Mouse (Mus musculus) urinary bladder, postnatal 14 days (tissue): ENCODE measurements around the gene Gm7247.
"Not testable (repeated sequence)": the region's sequence is repeated elsewhere in the genome, so short reads cannot be mapped to it uniquely, and the experiment has no call there.

Source experiments
- DNase-seq: peaks from one replicate; pipeline ENCODE4 v3.0.0; 2021; ENCODE audit warnings: low spot score

Gene Gm7247

GRCm38 (mm10) chr14:51361456-51361855 is at the start of gene Gm7247:
Gene Gm7247 (plus strand): TSS chr14:51361756.
- no peak for DNase-seq

GRCm38 (mm10) chr14:51324001-51324400 is 37.6 kb upstream of the Gm7247 start:
- no peak for DNase-seq

- no peak for DNase-seq
Observed at GRCm38 (mm10) chr14:51346027-51346426, 15.5 kb upstream of the Gm7247 start.

DNA sequence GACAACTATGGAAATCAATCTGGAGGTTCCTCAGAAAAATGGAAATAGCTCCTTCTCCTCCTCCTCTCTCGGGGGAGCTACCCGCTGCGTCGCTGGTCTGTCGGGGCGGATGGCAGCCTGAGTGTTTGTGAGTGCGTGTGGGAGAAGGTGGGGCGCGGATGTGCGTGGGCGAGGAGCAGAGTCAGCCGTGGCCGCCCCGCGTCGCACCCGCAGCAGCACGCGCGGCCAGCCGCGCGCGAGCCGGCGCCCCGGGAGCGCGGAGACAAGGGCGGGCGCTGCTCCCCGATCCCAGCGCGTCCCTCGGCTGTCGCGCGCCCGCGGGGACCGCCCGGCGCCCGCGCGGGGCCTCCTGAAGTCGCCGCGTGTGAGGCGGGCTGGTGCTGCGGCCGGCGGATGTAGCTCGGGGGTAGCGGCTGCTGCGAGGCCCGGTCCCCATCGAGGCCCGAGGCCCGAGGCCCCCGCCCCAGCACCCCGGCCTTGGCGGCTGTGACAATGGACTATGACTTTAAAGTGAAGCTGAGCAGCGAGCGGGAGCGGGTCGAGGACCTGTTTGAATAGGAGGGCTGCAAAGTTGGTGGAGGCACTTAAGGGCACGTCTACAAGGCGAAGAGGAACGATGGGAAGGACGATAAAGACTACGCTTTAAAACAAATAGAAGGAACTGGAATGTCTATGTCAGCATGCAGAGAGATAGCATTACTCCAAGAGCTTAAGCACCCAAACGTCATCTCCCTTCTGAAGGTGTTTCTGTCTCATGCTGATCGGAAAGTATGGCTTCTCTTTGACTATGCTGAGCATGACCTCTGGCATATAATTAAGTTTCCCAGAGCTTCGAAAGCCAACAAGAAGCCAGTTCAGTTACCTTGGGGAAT is 3.2 kb upstream of the Gm7247 start:
- no peak for DNase-seq

GRCm38 (mm10) chr14:51382805-51383204 is 21.2 kb downstream of the Gm7247 start:
- DNase-seq: no peak

GRCm38 (mm10) chr14:51384351-51384750 is 22.8 kb downstream of the Gm7247 start:
- no peak for DNase-seq

- DNase-seq: no peak
Observed at GRCm38 (mm10) chr14:51385741-51386140, 24.2 kb downstream of the Gm7247 start.

DNA sequence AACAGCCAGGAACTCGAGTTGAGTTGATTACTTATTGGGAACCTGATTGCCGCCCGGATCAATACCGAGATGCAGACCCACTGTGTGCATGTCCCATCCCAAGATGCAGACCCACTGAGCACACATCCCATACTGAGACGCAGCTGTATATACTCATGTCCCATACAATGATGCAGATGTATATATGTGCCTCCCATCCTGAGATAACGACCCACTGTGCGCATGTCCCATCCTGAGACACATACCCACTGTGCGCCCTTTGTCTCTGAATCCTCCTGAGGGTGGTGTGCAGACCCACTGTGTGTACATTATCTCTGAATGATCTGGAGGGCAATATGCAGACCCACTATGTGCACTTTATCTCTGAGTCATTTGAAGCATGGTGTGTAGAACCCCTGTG is 26.2 kb downstream of the Gm7247 start:
- DNase-seq: no peak

GRCm38 (mm10) chr14:51388222-51388621 is 26.7 kb downstream of the Gm7247 start:
- DNase-seq: no peak

DNA sequence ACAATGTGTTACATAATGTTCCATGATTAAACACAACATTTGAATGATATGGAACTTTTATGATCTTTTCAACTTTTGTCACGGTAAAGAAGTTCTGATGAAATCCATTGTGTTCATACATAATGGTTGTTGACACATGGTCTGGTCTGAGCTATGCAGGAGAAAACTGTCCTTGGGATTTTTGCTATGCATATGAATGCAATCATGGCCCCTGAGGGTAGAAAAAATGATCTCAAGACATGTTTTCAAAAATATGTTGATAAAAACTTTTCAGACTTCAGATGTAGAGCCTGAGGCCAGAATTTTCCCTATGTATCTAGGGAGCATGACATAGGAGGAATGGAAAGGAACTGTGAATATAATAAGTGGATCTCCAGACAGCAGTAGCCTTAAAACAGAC is 49.0 kb downstream of the Gm7247 start, which contains the start of gene Vmn2r88:
TSS of gene Vmn2r88 (plus strand) at position 301 of the 400 bp plus-strand sequence.
- DNase-seq: no peak

- no peak for DNase-seq
Observed at GRCm38 (mm10) chr14:51423885-51424284, 62.3 kb downstream of the Gm7247 start.

DNA sequence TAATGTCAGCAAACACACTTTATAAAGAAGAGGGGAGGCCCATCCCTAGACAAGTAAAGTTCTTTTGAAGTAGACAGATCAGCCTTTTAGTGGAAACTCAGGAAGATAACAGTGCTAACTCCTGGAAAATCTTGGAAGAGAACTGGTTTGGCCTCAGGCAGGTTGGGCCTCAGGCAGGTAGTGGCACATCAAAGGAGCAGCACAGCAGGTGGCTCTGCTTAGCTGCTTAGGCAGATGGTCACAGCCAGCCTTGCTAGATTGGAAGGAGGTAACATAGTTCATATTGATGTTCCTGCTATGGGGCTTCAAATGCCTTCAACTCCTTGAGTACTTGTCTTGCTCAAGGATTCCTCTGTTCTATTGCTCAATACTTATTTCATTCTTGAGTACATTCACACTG is 68.6 kb downstream of the Gm7247 start:
- not testable (repeated sequence) for DNase-seq

GRCm38 (mm10) chr14:51434546-51434945 is 73.0 kb downstream of the Gm7247 start:
- DNase-seq: no peak

GRCm38 (mm10) chr14:51435020-51435419 is 73.5 kb downstream of the Gm7247 start:
- DNase-seq: no peak

DNA sequence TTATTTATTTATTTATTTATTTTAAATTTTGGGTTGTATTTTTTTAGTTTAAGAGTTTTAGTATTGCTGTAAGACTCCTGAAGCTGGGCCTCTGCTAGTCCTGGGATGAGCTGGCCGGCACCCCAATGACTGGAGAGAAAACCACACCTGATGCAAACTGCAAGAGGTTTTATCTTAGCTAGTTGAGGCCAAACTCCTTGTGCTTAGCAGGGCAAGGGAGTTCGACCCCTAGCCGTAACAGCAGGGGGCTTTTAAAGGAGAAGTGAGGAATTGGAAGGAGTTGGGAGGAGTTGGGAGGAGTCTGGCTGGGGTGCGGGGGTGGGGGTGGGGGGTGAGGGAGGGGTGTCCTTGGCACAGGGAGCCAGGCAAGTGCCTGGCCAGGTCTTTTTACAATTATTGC is 77.4 kb downstream of the Gm7247 start:
- DNase-seq: no peak

- DNase-seq: not testable (repeated sequence)
Observed at GRCm38 (mm10) chr14:51451557-51451956, 90.0 kb downstream of the Gm7247 start, which contains the start of gene Vmn2r89. Gene Vmn2r89 (plus strand): TSS chr14:51451857.

DNA sequence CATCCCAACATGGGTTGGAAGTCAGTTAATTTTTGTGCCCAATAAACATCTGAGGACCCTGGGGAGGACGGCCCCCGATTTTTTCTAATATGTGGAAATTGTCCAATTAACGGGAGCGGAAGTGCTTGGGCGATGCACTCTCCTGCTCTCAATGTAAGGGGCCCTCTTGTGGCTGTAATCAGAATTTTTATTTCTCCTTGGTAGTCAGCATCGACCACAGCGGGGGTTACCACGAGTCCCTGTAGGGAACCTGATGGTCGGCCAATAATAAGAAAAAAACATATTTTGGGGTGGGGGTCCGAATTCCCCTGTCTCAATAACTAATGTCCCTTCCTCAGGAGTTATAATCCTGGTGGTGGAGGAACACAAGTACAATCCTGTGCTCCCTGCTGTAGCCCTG is 118.7 kb downstream of the Gm7247 start:
- not testable (repeated sequence) for DNase-seq

GRCm38 (mm10) chr14:51481332-51482015 is 119.9 kb downstream of the Gm7247 start:
- DNase-seq: not testable (repeated sequence)

- no peak for DNase-seq
Observed at GRCm38 (mm10) chr14:51482051-51482715, 120.6 kb downstream of the Gm7247 start.

DNA sequence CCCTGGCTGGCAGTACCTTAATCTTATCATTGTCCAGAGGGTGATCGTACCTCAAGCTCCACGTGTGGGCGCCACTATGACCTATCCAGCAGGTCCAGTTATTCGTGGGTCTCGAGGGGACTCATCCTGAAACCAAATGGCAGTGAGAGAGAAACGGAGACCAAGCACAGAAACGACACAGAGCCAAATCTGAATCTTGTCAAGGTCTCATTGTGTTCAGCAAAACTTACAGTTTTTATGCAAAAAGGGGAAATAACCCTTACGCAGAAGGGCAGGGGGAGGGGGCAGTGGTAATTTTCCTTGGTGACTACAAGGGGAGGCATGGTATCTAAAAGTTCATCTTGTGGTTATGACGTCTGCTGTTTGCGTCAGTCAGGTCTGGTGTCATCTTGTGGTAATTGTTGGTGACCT is 121.4 kb downstream of the Gm7247 start:
- not testable (repeated sequence) for DNase-seq

DNA sequence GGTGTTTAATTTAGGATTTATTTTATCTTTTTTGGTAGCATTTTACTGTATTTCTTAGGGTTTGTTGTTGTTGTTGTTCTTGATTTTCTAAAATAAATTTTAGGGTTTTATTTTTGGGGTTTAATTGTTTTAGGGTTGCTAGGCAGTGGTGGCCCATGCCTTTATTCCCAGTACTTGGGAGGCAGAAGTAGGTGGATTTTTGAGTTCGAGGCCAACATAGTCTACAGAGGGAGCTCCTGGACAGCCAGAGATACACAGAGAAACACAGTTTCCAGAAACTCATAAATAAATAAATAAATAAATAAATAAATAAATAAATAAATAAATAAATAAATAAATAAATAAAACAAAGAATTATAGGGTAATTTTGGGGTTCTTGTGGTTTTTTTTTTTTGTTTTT is 122.1 kb downstream of the Gm7247 start:
- DNase-seq: no peak

GRCm38 (mm10) chr14:51486111-51486510 is 124.6 kb downstream of the Gm7247 start:
- no peak for DNase-seq

GRCm38 (mm10) chr14:51495781-51496180 is 134.2 kb downstream of the Gm7247 start:
- no peak for DNase-seq
